Mouse (Mus musculus) heart, postnatal 0 days (tissue): Measurements from ENCODE around the gene Rfx8.

Source experiments
- CTCF ChIP-seq: IDR thresholded peaks from 2 replicates; pipeline ENCODE4 v1.5.1; 2016; ENCODE audit warnings: antibody characterized with exemption, control low read depth, low read depth
- EP300 ChIP-seq: IDR thresholded peaks from 2 replicates; pipeline ENCODE4 v1.6.1; 2016; ENCODE audit warnings: antibody characterized with exemption, low read depth

DNA sequence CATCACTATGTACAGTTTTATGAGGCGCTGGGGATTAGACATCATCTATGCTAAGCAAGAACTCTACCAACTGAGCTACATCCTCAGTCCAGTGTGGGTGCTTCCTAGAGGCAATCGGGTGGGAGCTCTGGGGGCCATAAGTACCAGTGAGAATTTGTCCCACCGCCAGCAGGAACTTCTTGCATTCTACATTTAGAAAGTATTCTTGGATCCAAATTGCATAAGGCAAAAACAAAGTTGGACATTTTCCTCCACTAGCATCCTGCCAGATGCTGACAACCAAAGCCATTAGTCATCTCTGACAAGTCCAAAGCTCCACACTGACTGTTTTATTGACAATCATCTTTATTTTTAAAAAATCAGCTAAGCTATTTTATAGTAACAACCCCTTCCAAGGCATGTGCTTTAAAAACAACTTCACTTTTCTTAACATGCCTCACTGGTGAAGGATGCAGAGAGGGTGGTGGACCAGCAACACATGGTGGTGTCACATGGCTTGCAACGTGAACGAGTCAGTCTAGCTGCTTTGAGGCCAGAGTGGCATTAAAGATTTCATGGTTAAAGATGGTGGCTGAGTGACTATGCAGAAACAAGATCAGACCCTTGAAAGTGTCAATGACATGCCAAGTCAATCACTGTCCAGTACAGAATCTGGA, 44.4 kb downstream of the Rfx8 start:
- no peak for TF ChIP-seq CTCF
- no peak for TF ChIP-seq EP300
